Mouse (Mus musculus): ENCODE results near the gene Srrd.

Srrd gene

DNA sequence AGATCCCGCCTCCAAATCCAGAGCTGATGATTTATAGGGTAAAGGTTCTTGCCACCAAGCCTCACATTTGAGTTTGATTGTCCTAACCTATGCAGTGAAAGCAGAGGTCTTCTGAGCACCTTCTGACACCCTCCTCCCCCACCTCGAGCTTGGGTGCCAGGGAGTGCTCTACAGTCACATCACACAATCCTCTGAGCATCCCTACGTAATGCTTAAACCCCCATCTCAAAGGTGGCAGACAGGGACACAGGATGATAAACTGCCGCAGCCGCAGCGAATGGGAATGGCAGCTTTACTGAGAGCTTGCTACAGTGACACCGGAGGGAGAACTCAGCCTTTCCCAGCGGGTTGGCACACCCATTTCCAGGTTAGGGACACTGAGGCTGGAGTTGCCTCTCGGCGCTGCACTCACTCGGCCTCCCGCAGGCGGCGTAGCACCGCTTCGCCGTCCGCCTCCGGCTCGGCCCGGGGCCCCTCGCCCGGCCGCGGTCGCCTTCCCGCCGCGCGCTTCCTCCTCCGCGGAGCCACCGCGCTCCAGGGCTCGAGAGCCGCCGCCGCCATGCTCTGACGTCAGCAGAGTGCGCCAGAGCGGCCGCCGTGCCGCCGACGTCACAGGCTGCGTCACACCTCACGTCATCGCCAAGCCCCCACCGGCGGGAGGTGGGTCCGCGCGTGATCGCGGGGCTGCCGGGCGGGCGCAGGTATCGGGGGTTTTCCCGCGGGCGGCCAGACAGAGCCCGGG, at the start of gene Srrd, which contains the start of gene Hps4:
TSS of gene Srrd (minus strand) at position 578 of the 742 bp plus-strand sequence.
TSS of gene Hps4 (plus strand) at position 621 of the 742 bp plus-strand sequence.
- peak; percentile 64 to 91 for DNase-seq (ENCODE audit: low read depth in 1 of 2, low spot score in 2 of 2)

DNA sequence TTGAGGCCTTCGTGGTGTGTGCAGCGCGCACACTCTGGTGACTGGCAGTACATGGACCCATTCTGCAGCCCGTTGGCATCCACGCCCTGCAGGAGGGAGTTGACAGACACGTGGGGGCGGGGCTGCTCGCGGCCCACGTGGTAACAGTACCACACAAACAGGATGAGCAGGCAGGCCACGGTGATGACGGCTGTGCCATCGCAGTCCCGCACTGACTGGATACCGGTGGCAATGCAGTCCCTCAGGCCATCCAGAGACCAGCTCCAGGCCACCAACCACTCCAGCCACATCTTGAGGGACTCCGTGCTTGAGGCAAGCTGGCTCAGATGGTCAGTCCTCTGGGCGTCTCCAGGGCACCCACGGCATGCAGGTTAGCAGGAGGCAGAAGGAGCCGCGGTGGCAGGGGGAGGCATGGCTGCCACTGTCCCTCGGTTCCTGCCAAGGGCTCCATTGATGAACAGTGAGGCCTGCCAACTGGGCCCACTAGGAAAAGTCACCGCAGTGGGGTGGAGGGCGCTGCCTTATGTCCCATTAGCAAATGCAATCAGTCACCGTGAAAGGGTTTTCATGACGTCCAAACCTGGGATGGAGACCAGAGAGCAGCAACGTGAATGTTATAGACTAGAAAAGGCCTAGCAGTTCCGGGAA, 49.0 kb upstream of the Srrd start:
- no peak for DNase-seq (ENCODE audit: low read depth in 1 of 2, low spot score in 2 of 2)

DNA sequence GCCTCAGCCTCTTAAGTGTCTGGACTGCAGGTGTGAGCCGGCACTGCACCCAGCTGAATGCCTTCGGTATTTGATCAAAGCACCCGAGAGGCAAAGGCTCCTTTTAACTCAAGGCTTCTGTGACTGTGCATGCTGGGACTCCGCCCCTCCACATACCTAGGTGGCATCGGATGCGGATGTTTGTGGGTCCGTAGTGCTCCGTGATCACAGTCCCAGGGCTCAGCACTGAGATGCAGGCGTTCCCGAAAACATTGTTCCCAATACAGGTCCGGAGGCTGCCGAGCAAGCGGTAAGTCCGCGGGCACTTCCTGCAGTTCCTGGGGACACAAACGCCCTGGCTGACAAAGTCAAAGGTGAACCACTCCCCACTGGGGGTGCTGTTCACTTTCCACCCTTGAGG, 48.2 kb upstream of the Srrd start:
- no peak for DNase-seq (ENCODE audit: low read depth in 1 of 2, low spot score in 2 of 2)

DNA sequence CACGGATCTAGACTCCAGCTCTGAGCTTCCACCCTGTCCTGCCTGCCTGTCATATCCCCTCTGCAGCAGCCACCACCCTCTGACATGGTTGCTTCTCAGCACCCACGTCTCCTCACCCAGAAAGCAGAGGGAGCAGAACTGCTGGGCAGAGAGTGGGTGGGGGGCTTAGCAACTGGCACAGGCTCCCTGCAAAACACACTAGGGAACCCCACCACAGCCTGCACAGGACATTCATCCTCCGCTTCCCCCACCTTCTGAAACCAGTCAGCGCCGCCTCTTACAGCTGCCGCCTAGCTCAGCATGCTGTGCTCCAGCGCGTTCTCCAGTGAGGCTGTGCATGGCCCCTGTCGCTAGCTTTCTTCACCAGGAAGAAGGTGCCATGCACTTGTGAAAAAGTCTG, 46.5 kb upstream of the Srrd start:
- no peak for DNase-seq (ENCODE audit: low read depth in 1 of 2, low spot score in 2 of 2)

DNA sequence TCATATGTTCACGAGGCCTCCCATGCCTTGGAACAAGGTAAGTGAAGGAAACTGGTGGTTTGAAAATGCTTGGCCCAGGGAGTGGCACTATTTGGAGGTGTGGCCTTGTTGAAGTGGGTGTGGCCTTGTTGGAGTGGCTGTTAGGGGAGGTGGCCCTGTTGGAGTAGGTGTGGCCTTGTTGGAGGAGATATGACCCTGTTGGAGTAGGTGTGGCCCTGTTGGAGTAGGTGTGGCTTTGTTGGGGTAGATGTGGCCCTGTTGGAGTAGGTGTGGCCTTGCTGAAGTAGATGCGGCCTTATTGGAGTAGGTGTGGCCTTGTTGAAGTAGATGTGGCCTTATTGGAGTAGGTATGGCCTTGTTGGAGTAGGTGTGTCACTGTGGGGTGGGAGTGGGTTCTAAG, 43.1 kb upstream of the Srrd start:
- no peak for DNase-seq (ENCODE audit: low read depth in 1 of 2, low spot score in 2 of 2)

DNA sequence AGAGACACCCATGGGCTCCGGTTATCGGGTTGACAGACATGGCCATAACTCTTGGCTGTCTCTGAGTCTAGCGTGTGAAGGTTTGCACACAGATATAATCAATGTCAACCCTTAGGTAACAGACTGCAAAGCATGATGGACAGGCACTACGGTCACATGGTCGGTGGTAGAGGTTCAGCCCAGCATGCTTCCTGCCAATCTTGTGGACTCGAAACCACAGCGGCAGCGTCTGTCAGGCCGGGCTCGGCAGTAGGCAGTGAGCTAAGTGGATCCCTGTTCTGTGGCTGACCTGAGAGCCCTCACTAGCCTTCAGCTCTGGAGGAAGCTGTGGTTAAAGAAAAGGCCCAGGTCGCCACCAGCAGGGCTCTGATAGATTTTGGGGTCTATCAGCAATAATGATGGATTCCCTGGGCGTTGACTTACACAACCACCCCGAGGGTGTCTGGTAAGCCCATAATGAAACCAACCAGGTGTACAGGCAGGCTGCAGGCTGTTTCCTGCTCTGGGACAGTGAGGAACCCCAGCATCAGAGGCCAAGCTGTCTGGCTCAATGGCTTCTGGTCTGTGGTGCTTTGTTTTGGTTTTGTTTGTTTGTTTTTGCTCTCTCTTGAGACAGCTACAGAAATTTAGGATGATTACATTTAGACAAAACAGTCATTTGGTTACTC, 42.1 kb upstream of the Srrd start:
- DNase-seq (ENCODE audit: low read depth in 1 of 2, low spot score in 2 of 2): no peak

DNA sequence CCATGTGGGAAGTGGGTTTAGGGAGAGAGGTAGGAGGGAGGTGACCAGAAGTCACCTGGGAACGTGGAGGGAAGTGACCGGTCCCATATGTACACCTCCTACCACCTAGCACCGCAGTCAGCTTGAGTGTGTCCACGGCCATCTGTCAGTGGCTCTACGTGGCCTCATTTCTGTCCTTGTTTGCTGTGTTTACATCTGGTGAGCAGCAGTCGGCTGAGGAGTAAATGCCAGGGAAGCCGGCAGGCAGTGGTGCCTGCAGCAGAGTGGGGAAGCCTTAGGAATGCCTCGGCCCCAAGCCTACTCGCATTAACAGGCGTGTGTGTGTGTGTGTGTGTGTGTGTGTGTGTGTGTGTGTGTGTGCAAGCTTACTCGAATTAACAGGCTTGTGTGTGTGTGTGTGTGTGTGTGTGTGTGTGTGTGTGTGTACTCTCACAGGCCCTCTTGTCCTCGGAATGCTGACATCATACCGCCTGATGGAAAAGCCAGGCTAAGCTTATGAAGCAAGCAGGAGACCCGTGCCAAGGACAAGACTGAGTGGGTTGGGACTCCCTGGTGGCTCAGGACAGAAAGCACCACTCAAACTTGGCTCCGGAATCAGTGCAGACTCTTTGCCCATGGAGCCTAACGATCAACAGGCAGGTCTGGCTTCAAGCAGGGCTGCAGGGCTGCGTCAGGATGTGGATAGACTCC, 39.9 kb upstream of the Srrd start:
- no peak for DNase-seq (ENCODE audit: low read depth in 1 of 2, low spot score in 2 of 2)

DNA sequence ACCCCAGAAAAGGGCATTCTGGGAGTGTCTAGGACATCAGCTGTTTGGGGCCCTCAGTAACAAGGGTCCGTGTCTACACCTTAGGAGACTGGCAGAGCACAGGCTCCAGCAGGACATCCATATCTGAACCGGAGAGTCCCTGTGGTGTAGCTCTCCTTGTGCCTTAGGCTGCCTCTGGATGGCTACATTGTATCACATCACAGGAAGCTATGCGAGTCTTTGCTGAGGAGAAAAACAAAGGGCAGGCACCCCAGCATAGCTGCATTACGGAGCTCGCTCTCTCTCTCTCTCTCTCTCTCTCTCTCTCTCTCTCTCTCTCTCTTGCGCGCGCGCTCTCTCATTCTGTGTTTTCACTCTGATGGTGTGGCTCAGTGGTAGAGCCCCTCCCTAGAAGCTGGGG, 39.2 kb upstream of the Srrd start:
- no peak for DNase-seq (ENCODE audit: low read depth in 1 of 2, low spot score in 2 of 2)

DNA sequence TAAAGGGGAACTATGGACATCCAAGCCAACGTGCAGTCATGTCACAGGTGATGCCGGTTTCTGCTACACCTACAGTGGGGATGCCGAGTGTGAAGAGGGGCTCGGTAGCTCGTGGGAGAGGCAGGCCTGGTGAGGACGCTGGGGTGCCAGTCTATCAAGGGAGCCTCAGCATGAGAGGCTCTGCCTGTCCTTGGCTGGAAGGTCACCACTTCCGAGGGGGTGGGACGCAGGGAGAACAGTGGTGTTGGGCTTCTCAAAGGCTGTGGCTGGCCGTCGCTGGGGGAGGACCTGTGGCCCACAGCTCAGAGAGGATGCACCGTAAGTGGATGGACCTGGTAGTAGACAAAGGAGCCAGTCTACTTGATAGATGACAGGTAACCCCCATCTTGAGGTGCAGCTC, 38.3 kb upstream of the Srrd start:
- DNase-seq (ENCODE audit: low read depth in 1 of 2, low spot score in 2 of 2): no peak

DNA sequence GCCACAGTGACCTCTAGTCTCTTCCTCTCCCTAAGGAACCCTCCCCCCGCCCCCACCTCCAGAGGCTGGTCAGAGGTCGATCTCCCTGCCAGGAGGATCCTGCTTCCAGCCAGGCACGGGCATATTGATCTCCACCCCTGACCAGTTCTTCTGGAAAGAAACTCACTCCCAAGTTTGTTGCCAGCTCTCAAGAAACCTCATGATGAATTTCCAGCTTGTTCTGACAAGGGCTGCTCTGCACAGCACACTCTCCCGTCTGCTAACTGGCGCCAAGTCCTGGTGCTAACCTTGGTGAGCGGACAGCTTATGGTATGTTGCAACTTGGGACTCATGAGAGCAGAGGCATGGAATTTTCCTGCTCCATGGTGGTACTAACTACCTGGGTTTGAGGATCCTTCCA, 35.9 kb upstream of the Srrd start:
- no peak for DNase-seq (ENCODE audit: low read depth in 1 of 2, low spot score in 2 of 2)

DNA sequence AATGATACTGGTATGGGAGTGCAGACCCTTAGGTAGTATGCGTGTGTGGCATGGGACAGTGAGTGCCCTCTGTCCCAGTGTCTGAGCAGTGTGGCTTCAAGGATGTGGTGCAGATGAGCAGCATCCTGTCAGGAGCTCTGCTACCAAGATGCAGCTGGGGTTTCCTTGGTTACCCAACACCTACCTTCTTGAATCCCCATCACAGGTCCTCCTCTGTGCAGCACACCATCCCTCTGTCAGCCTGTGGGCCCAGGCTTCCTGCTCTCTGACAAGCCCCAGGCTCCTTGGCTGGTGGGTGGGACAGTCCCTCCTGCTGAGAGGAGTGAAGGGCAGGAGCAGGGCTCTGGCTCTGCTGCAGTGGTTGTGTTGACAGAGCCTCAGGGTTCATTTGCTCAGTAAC, 34.5 kb upstream of the Srrd start:
- DNase-seq (ENCODE audit: low read depth in 1 of 2, low spot score in 2 of 2): no peak

DNA sequence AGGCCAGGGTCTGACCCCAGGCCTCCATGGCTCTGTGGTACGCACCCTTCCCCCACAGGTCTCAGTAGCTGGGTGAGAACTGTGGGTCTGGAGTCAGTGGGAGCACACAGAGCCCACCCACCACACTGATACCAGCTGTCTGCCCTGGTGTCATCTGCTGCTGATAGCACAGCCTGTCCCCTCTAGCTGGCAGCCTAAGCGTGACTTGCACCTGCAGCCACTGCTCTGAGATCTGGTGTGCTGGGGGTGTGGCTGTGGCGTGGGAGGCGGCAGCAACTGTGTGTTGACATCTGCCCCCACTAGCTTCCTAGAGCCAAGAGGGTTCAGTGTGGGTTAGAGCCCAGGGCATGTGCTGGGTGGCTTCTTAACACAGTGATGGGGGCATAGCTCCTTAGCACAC, 33.3 kb upstream of the Srrd start:
- no peak for DNase-seq (ENCODE audit: low read depth in 1 of 2, low spot score in 2 of 2)

DNA sequence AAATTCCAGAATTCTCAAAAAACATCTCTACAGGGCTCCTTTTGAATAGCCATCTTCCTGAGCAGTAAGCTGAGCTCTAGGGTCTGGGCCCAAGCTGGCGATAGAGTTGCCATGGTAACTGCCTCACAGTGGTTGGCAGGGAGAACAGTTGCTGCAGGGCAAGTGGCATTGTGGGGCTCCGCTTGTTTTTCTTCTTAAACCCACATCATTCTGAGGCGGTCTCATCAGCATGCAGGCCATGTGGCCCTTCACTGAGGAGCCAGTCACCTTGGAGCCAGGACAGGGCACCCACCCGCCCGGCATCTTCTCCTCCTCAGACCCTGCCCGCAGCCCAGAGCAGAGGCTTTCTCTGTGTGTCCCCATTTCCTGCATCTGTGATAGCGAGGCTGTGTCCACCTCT, 29.1 kb upstream of the Srrd start:
- DNase-seq (ENCODE audit: low read depth in 1 of 2, low spot score in 2 of 2): no peak

DNA sequence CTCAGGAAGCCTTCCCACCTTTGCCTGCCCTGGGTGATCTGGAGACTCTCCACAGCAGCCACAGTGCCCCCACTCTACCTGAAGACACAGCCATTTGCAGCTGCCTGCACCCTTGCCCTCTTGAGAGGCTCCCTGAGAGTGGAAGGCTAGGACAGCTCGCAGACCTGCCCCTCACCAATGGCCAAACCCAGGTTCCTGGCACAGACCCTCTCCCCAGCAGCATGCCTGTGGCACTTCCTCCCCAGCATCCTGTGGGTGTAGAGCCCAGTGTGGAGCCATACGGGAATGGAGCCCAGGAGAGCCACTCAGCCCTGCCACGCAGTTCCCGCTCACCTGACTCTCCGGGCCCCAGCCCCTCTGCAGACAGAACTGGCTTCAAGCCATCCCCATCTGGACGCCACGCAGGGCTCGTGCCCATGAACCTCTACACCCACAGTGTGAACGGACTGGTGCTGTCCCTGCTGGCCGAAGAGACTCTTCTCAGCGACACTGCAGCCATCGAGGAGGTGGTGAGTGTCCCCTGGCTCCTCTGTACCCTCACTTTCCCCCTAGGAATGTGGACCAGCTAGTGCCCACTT, 27.5 kb upstream of the Srrd start:
- no peak for DNase-seq (ENCODE audit: low read depth in 1 of 2, low spot score in 2 of 2)

DNA sequence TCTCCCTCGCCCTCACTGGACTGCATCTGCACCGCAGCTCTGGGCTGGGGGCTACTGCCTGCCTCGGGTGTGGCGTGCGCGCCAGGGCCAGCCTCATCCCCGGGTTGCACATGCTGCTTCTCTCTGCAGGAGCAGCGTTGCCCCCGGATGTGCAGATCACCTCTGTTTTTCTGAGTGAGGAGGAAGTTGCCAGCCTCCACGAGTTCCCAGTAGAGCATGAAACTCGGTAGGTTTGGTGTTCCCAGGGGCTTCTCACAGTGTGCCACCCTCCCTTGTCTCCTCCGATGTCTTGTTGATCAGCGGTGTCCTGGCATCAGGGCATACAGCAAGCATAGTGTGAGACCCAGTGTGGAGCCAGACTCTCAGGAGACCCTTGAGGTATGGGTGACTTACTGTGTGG, 26.5 kb upstream of the Srrd start:
- no peak for DNase-seq (ENCODE audit: low read depth in 1 of 2, low spot score in 2 of 2)

DNA sequence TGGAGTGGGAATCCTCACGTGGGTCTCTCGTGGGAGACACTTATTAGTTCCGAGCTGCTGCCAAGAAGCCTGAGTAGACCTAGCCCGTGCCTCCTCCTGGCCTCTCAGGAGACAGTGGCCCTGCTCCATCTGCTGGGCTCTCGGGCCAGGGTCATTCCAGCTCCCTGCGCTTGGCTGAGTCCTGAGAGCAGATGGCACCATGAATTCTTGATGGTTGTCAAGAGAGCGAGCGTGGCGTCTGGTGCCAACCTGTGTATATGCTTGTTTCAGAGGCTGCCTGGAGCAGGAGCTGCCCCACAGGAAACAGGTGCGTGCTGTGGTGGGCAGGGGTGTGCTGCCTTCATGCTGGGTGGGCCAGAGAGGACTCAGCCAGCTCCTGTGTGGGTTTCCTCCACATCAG, 25.8 kb upstream of the Srrd start:
- DNase-seq (ENCODE audit: low read depth in 1 of 2, low spot score in 2 of 2): no peak

DNA sequence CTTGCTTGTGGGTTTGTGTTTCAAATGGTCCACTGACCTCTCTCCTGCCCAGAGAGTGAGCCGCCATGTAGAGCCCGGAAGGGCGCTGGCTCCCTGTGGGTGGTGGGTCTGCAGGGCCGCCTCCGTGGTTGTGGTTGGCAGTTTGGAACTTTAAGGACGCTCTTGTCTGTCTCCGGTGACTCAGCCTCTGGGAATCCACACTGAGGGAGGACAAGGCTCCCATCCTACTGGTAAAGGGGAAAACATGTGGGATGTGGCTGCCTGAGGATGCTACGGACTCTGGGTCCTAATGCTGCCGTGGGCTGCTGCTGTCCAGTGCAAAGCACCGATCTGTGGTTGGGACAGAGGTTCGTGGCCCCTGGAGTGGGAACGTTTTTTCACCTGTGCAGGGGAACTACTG, 25.1 kb upstream of the Srrd start:
- DNase-seq (ENCODE audit: low read depth in 1 of 2, low spot score in 2 of 2): no peak

DNA sequence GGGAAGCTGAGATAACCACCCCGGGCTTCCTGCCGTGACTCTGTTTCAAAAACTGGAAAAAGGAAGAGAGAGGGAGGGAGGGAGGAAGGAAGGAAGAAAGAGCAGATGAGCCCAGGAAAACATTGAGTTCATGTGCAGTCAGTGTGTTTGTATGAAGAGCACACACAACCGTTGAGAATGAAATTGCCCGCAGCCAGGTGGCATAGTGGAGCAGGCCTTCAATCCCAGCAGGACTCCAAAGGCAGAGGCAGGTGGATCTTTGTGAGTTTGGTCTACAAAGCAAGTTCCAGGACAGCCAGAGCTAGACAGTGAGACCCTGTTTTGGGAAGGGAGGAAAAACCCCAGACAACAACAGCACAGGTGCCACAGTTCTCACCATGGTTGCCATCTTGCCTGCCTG, 24.5 kb upstream of the Srrd start:
- DNase-seq (ENCODE audit: low read depth in 1 of 2, low spot score in 2 of 2): no peak

DNA sequence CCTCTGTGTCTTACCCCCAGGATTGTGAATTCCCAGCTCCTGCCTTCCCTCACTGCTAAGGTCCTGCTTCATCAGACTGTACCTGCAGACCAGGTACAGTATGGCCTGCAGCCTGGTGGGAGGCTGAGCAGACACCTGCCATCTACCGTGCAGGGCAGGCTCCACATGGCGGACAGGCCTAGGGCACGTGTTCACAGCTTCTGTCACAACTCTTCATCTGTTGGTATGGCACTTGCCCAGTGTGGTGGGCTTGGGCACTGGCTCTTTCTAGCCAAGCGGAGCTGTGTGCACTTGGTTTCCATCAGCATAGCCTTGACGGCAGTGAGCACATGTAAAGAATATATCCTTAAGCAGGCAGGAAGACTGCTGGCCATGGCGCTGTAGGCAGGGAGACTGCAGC, 24.0 kb upstream of the Srrd start:
- no peak for DNase-seq (ENCODE audit: low read depth in 1 of 2, low spot score in 2 of 2)

DNA sequence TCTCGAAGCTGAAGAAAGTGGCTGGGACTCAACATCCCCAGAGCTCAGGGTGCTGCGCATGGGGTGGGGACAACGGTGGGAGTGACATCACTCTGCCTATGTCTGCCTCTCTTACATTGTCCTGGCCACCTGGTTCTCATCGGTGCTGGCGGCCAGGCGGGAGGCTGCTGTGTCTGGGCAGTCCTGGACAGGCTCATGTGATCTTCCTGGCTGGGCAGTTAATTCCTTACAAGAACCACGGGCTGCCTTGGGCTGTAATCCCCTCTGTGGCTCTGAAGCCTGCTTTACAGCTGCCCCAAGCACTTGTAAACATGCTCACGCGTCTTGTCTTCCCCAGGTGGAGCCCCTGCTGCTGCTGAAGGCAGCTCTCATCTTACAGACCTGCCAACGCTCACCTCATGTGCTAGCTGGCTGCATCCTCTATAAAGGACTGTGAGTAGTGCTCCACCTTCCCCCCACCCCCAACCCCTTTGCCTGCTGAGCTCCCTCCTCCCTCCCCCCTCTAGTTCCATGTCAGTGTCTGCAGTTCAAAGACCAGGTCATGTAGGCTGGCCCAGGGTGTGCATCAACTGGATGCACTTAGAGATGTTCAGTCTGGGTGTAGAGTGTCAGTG, 21.5 kb upstream of the Srrd start:
- DNase-seq (ENCODE audit: low read depth in 1 of 2, low spot score in 2 of 2): no peak

DNA sequence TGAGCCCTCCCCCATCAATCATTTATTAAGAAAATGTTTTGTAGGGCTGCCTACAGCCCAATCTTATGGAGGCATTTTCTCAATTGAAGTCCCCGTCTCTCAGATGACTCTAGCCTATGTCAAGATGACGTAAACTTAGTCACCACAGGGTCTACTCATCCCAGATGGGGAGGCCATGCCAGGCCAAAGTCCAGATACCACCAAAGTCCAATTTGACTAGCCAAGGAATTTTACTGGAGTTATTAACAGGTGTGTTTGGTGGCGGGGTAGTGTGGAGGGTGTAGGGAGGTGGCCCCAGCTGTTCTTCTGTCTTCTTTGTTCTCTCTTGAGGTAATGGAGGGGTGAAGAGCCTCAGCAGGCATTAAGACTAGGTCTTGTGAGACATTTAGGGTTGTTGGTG, 17.2 kb upstream of the Srrd start:
- DNase-seq (ENCODE audit: low read depth in 1 of 2, low spot score in 2 of 2): no peak
